Mouse (Mus musculus) brain, adult 2 months (tissue): Measurements from ENCODE around the gene Tspan18.

ENCODE experiments used
- DNase-seq: peaks from one replicate; pipeline ENCODE4 v3.0.0; 2011; ENCODE audit warnings: low read depth, low spot score

Tspan18 gene

DNA sequence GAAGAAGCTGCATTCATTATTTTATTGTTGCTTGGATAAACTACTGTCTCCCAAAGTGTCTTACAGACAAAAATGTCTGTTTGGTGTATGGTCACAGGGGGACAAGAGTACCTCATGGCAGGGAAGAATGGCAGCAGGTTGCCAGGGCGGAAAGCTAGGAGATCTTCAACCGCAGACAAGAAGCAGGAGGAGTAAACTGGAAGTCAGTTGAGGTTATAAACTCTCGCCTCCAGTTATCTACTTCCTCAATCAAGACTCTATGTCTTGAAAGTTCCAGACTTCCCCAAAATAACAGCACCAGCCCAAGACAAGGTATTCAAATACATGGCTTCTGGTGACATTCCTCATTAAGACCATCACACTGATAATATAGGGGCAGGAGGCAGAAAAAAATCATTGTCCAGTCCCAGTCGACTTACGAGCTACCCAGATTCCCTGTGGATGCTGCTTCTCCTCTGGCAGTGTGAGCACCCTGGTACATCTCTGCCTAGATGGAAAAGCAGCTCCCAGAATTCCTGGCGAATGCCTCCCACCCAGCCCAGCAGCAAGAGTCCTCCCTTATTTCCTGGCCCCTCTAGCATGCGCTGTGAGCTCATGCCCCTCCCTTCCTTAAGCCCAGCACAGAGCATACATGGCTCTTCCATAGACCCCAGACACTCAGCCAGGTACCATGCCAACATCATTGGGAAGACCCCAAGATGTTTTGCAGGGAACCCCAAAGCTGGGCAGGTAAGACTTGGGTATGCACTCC, 172.2 kb downstream of the Tspan18 start:
- DNase-seq, result no peak

DNA sequence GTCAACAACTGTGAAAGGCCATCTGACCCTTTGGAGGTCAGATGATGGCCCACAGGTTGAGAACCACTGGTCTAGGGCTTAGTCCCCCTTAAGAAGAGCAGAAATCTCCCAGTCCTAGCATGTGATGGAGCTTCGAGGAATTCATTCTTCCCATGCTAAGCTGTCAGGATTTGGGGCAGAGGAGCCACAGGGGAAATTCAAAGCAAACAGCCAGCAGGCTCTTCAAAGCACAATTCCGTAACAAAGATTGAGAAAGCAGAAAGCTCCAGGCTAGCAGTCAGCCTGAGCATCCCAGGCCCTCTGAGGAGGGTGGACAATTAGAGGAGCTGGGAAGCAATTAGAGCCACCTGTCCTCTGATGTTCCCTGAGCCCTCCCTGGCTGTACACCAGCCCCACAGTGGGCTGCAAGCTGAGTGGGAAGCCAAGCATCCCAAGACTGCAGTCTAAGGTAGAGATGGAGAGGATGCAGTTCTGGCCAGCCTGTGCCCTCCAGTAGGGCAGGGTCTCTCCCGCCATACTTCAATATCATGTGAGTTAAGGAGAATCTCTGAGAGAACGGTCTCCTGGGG, 173.8 kb downstream of the Tspan18 start:
- no peak for DNase-seq

DNA sequence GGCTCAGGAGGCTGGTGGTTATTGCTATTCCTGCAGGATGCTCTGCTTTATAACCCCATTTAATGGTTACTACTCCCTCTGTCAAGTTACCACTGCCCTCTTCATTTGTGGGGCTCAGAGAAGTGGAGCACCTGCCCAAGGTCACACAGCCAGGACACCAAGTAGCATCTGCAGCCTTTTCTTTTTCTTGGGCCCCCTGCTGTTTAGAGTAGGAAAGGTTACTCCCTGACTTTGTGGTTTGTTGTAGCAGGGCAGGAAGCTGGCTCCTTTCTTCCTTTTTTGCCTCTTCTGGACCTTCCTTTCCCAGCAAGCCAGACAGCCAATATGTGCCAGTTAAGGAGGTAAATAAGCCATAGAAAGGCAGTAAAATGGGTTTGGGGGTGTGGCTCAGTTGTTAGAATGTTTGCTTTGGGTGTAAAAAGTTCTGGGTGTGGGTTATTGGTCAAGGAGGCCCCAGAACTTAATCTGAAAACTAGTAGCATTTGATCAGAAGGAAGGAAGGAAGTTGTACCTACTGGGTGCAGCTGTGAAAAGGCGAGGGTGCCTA, 179.7 kb downstream of the Tspan18 start:
- no peak for DNase-seq

DNA sequence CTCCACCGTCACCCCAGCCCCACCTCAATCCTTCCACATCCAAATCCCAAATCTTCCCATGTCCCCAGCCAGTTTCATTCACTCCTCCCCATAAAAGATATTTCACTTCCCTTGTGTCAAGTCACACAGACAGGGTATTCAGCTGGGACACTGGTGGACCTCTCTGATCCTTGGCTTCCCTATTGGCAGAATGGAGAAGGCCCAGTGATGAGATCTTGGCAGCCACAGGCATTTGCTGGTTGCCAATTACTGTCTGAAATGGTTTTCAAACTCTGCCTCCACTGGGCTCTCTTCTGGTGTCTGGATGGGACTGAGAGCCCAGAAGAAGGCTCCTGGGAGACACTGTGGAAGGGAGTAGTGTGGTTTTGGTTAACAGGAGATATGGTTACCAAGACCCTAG, 180.5 kb downstream of the Tspan18 start:
- DNase-seq, result no peak

DNA sequence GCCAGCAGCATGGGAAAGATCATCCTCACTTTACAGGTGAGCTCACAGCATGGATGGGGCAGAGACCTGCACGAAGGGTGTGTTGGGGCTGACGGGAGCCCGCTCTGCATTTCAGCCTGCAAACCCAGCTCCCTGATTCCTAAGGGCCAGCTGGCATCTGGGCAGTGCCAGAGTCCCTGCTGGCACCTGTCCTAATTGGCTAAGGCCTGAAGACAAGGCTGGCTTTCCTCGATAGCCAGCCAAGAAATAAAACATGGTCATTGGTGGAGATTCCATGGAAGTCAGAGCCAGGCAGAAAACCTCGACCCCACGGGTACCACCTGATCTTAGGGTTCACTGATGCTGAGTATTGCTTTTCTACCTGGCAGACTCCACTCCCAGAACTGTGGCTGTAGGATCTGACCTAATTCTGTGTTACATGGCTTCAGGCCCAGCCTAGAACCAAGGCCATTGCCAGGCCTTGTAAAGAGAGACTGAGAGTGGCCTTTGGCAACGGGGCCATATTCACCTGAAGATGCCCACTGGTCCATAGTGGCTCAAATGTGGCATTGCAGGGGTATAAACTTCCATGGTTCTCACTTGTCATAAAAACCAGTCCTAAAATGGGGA, 181.3 kb downstream of the Tspan18 start:
- peak; percentile 97 for DNase-seq

DNA sequence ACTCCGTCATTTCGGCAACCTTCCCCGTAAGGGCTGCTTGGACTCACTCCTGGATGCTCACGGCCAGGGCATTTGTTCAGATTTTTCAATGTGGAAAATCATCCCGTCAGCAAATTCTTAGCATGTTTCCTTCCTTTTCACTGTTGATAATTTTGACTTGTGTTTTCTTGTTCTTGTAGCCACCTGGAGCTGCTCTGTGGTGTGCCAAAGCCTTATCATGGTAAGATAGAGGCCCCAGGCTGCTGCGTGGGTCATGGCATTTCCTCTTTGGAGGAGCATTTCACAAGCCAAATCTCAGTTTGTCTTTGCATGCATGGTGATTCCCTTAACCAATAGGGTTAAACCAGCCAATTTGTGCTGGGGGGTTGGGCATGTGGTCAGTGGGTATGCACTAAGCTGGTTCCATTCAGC, 182.1 kb downstream of the Tspan18 start:
- peak; percentile 66 for DNase-seq
